Mouse (Mus musculus) heart, embryonic 12.5 days (tissue): Measurements from ENCODE around the gene Mroh7. TPM values are rescaled to one million over a fixed set of nuclear protein-coding genes. Genes with fewer than 3 reads are reported as not detected.
"Not testable (repeated sequence)": the region's sequence is repeated elsewhere in the genome, so short reads cannot be mapped to it uniquely, and the experiment has no call there.

Experiments
- ATAC-seq: fragments of 200-750 bp; cut with Nextera tagmentation; 2 replicates; pipeline ENCODE4 v1.8.0; 2017; ENCODE audit warnings: moderate TSS enrichment, moderate library complexity; ENCODE audit not compliant: insufficient number of reproducible peaks, low FRiP score
- H3K27ac ChIP-seq: fragments of 300-500 bp; sonication (generic); 2 replicates; pipeline ENCODE4 v1.5.1; 2016; ENCODE audit warnings: mild to moderate bottlenecking, moderate library complexity; ENCODE audit not compliant: poor library complexity, severe bottlenecking
- H3K27me3 ChIP-seq: fragments of 300-500 bp; sonication (generic); replicated peaks from 2 replicates; pipeline ENCODE4 v1.6.1; 2016; ENCODE audit warnings: mild to moderate bottlenecking, moderate library complexity
- H3K36me3 ChIP-seq: fragments of 300-500 bp; sonication (generic); 2 replicates; pipeline ENCODE4 v1.6.1; 2016; ENCODE audit warnings: mild to moderate bottlenecking, moderate library complexity
- H3K4me1 ChIP-seq: fragments of 300-500 bp; sonication (generic); replicated peaks from 2 replicates; pipeline ENCODE4 v1.6.1; 2016; ENCODE audit warnings: mild to moderate bottlenecking
- H3K4me2 ChIP-seq: fragments of 300-500 bp; sonication (generic); 2 replicates; pipeline ENCODE4 v1.6.1; 2016; ENCODE audit warnings: mild to moderate bottlenecking, moderate library complexity
- H3K4me3 ChIP-seq: fragments of 300-500 bp; sonication (generic); 2 replicates; pipeline ENCODE4 v1.5.1; 2016; ENCODE audit warnings: mild to moderate bottlenecking
- H3K9ac ChIP-seq: fragments of 300-500 bp; sonication (generic); 2 replicates; pipeline ENCODE4 v1.6.1; 2016; ENCODE audit warnings: mild to moderate bottlenecking, moderate library complexity
- H3K9me3 ChIP-seq: fragments of 300-500 bp; sonication (generic); replicated peaks from 2 replicates; pipeline ENCODE4 v1.6.1; 2016; ENCODE audit warnings: mild to moderate bottlenecking, moderate library complexity
- WGBS: fragments of 180-500 bp; shearing (Covaris S2); methylation state at CpG from one replicate; pipeline ENCODE4 v1.1.7; 2016; 5-methylcytosine and 5-hydroxymethylcytosine counted together
- polyA plus RNA-seq: library from polyadenylated mRNA; unstranded; fragments of >200 nt; fragmentation: Nextera tagmentation; extraction: Ambion mirVana; gene quantifications from 2 replicates; pipeline ENCODE4 v1.2.1, GENCODE M21; 2016

Mroh7 gene
- 0.35 and 0.80 TPM in 2 replicates for polyA plus RNA-seq

GRCm38 (mm10) chr4:106730814-106731213, at the start of gene Mroh7:
Gene Mroh7, minus strand, starts transcription at chr4:106730925.
- H3K4me1 ChIP-seq: no peaks in the 10 kb centered on the region
- no peak within 1 kb of the TSS for H3K27ac ChIP-seq
- no peak within 1 kb of the TSS for H3K9ac ChIP-seq
- H3K4me3 ChIP-seq: no peak within 1 kb of the TSS
- WGBS: 75% methylated on average over 7 of the region's 7 CpGs
- no peak for ATAC-seq
- no peak within 1 kb of the TSS for H3K4me2 ChIP-seq
- no peaks in the 10 kb centered on the region for H3K9me3 ChIP-seq
- no peaks in the 10 kb centered on the region for H3K36me3 ChIP-seq
- H3K27me3 ChIP-seq: peaks cover 3% of the 10 kb centered on the region

- no peaks in the 10 kb centered on the region for H3K36me3 ChIP-seq
- H3K27me3 ChIP-seq: no peaks in the 10 kb centered on the region
- no peak overlapping the region for H3K4me2 ChIP-seq
- H3K9me3 ChIP-seq: no peaks in the 10 kb centered on the region
- 44% methylated on average over 3 of the region's 3 CpGs for WGBS
- H3K27ac ChIP-seq: no peak overlapping the region
- H3K4me1 ChIP-seq: peaks cover 53% of the 10 kb centered on the region
- H3K4me3 ChIP-seq: no peak overlapping the region
- no peak overlapping the region for H3K9ac ChIP-seq
- no peak for ATAC-seq
These were observed 49.3 kb upstream of the Mroh7 start for GRCm38 (mm10) chr4:106780045-106780444.

GRCm38 (mm10) chr4:106778116-106778788, 47.5 kb upstream of the Mroh7 start:
- Histone ChIP-seq H3K4me2 (no peak overlapping the region), H3K27me3 (no peaks in the 10 kb centered on the region), H3K27ac (peak overlapping the region; percentile 87), H3K4me3 (no peak overlapping the region), H3K9ac (peak overlapping the region; percentile 41), H3K36me3 (no peaks in the 10 kb centered on the region), H3K4me1 (peaks cover 37% of the 10 kb centered on the region), H3K9me3 (no peaks in the 10 kb centered on the region)
- 46% methylated on average over 5 of the region's 5 CpGs for WGBS
- peak; percentile 92 for ATAC-seq

- Histone ChIP-seq H3K4me3 (no peak overlapping the region), H3K9me3 (no peaks in the 10 kb centered on the region), H3K4me1 (peaks cover 29% of the 10 kb centered on the region), H3K9ac (no peak overlapping the region), H3K36me3 (no peaks in the 10 kb centered on the region), H3K27me3 (no peaks in the 10 kb centered on the region), H3K27ac (no peak overlapping the region), H3K4me2 (no peak overlapping the region)
- WGBS: 55% methylated on average over 3 of the region's 3 CpGs
- ATAC-seq: no peak
These were observed 46.3 kb upstream of the Mroh7 start for GRCm38 (mm10) chr4:106776998-106777397.

GRCm38 (mm10) chr4:106775767-106776166, 45.0 kb upstream of the Mroh7 start:
- not testable (repeated sequence) for H3K4me3 ChIP-seq, H3K27me3 ChIP-seq, H3K27ac ChIP-seq, H3K4me2 ChIP-seq, H3K36me3 ChIP-seq, H3K9me3 ChIP-seq, H3K9ac ChIP-seq, ATAC-seq
- 82% methylated on average over 6 of the region's 6 CpGs for WGBS
- H3K4me1 ChIP-seq: peaks cover 29% of the 10 kb centered on the region

GRCm38 (mm10) chr4:106772558-106772957, 41.8 kb upstream of the Mroh7 start:
- no peak for ATAC-seq
- Histone ChIP-seq H3K4me2 (no peak overlapping the region), H3K4me1 (peaks cover 3% of the 10 kb centered on the region; the same call in 1 of the 2 replicates), H3K36me3 (no peaks in the 10 kb centered on the region), H3K27ac (no peak overlapping the region), H3K4me3 (no peak overlapping the region), H3K9me3 (no peaks in the 10 kb centered on the region), H3K9ac (no peak overlapping the region), H3K27me3 (peaks cover 4% of the 10 kb centered on the region; the same call in 1 of the 2 replicates)
- WGBS: 97% methylated on average over 1 of the region's 1 CpGs

GRCm38 (mm10) chr4:106769306-106769705, 38.6 kb upstream of the Mroh7 start:
- no peak overlapping the region for H3K4me3 ChIP-seq
- peaks cover 4% of the 10 kb centered on the region; the same call in 1 of the 2 replicates for H3K27me3 ChIP-seq
- no peaks in the 10 kb centered on the region for H3K9me3 ChIP-seq
- H3K4me2 ChIP-seq: no peak overlapping the region
- H3K36me3 ChIP-seq: no peaks in the 10 kb centered on the region
- H3K4me1 ChIP-seq: no peaks in the 10 kb centered on the region
- no peak overlapping the region for H3K9ac ChIP-seq
- 81% methylated on average over 2 of the region's 2 CpGs for WGBS
- no peak overlapping the region for H3K27ac ChIP-seq
- ATAC-seq: no peak

- H3K27ac ChIP-seq: no peak overlapping the region
- 75% methylated on average over 7 of the region's 7 CpGs for WGBS
These were observed 33.4 kb upstream of the Mroh7 start for GRCm38 (mm10) chr4:106764166-106764565.

GRCm38 (mm10) chr4:106751726-106752125, 21.0 kb upstream of the Mroh7 start:
- WGBS: 90% methylated on average over 6 of the region's 6 CpGs
- Histone ChIP-seq H3K4me2 (no peak overlapping the region), H3K4me3 (no peak overlapping the region), H3K27ac (no peak overlapping the region), H3K27me3 (0 out of 2 replicates have a peak, but pooled peaks cover 5% of the 10 kb centered on the region), H3K36me3 (0 out of 2 replicates have a peak, but pooled peaks cover 8% of the 10 kb centered on the region), H3K4me1 (0 out of 2 replicates have a peak, but pooled peaks cover 5% of the 10 kb centered on the region), H3K9me3 (no peaks in the 10 kb centered on the region), H3K9ac (no peak overlapping the region)
- ATAC-seq: no peak

More at GRCm38 (mm10) chr4:106764166-106764565, 33.4 kb upstream of the Mroh7 start:
- no peak for ATAC-seq
- Histone ChIP-seq H3K9me3 (no peaks in the 10 kb centered on the region), H3K27me3 (no peaks in the 10 kb centered on the region), H3K9ac (no peak overlapping the region), H3K4me3 (no peak overlapping the region), H3K36me3 (peaks cover 8% of the 10 kb centered on the region), H3K4me2 (no peak overlapping the region), H3K4me1 (no peaks in the 10 kb centered on the region)

- 0 out of 2 replicates have a peak overlapping the region, but pooled peaks have one; percentile 8 for H3K4me3 ChIP-seq
- no peaks in the 10 kb centered on the region for H3K9me3 ChIP-seq
- 3% methylated on average over 7 of the region's 7 CpGs for WGBS
- peak overlapping the region; percentile 37 for H3K4me2 ChIP-seq
- ATAC-seq: peak; percentile 76
- H3K27me3 ChIP-seq: 0 out of 2 replicates have a peak, but pooled peaks cover 5% of the 10 kb centered on the region
- no peak overlapping the region for H3K27ac ChIP-seq
- peak overlapping the region; percentile 13; the same call in 1 of the 2 replicates for H3K9ac ChIP-seq
- 0 out of 2 replicates have a peak, but pooled peaks cover 5% of the 10 kb centered on the region for H3K4me1 ChIP-seq
- 0 out of 2 replicates have a peak, but pooled peaks cover 2% of the 10 kb centered on the region for H3K36me3 ChIP-seq
These were observed 19.0 kb upstream of the Mroh7 start for GRCm38 (mm10) chr4:106749699-106750098.

- H3K9me3 ChIP-seq: no peaks in the 10 kb centered on the region
- H3K27ac ChIP-seq: no peak overlapping the region
- no peak overlapping the region for H3K9ac ChIP-seq
- H3K4me3 ChIP-seq: no peak overlapping the region
- no peak overlapping the region for H3K4me2 ChIP-seq
- no peaks in the 10 kb centered on the region for H3K27me3 ChIP-seq
- 0 out of 2 replicates have a peak, but pooled peaks cover 5% of the 10 kb centered on the region for H3K4me1 ChIP-seq
- H3K36me3 ChIP-seq: 0 out of 2 replicates have a peak, but pooled peaks cover 2% of the 10 kb centered on the region
- ATAC-seq: no peak
- 86% methylated on average over 1 of the region's 1 CpGs for WGBS
These were observed 16.4 kb upstream of the Mroh7 start for GRCm38 (mm10) chr4:106747001-106747580.
